Mouse (Mus musculus) CH12.LX (cell line): ENCODE results near the gene Mnt. TPM values are rescaled to one million over a fixed set of nuclear protein-coding genes. Genes with fewer than 3 reads are reported as not detected.

ENCODE experiments used
- DNase-seq: peaks from one replicate; pipeline ENCODE4 v3.0.0-alpha.2; 2013; ENCODE audit errors: extremely low read depth
- H3K27ac ChIP-seq: 2 replicates; pipeline ENCODE4 v1.5.1; 2012; ENCODE audit warnings: low read depth, mild to moderate bottlenecking, control low read depth, moderate library complexity; ENCODE audit not compliant: insufficient read depth
- H3K27me3 ChIP-seq: replicated peaks from 2 replicates; pipeline ENCODE3; 2012; ENCODE audit warnings: inconsistent platforms
- H3K36me3 ChIP-seq, 2 experiments: replicated peaks in 1 of 2; 2 replicates each; pipeline versions ENCODE3 to v1.6.1; 2012; ENCODE audit warnings: inconsistent platforms in 1 of 2, low read length in 1 of 2, mild to moderate bottlenecking in 1 of 2, mixed read lengths in 1 of 2, moderate library complexity in 1 of 2; ENCODE audit not compliant: control insufficient read depth in 1 of 2, insufficient read depth in 1 of 2
- H3K4me1 ChIP-seq, 2 experiments: 2 replicates each; pipeline ENCODE4 v1.6.1; 2012; ENCODE audit warnings: inconsistent platforms in 1 of 2, moderate library complexity in 1 of 2; ENCODE audit not compliant: insufficient read depth in 2 of 2, control insufficient read depth in 1 of 2
- H3K4me2 ChIP-seq: 2 replicates; pipeline ENCODE4 v1.6.1; 2012; ENCODE audit warnings: low read depth, mild to moderate bottlenecking, control low read depth; ENCODE audit not compliant: poor library complexity, insufficient read depth, severe bottlenecking
- H3K4me3 ChIP-seq, 3 experiments: fragments of 150-350 bp in 1 of 3; sonication (generic) in 1 of 3; replicated peaks in 1 of 3; 2 replicates each; pipeline versions ENCODE3 to v1.5.1; 2011 to 2012; ENCODE audit warnings: low read depth in 2 of 3, low read length in 2 of 3, mild to moderate bottlenecking in 2 of 3, moderate library complexity in 2 of 3, control low read depth in 1 of 3, improper control_type of control experiment in 1 of 3, inconsistent platforms in 1 of 3, mixed read lengths in 1 of 3; ENCODE audit not compliant: poor library complexity in 1 of 3
- H3K79me2 ChIP-seq: replicated peaks from 2 replicates; pipeline ENCODE4 v1.6.1; 2012; ENCODE audit warnings: mild to moderate bottlenecking, moderate library complexity; ENCODE audit not compliant: control insufficient read depth, poor library complexity, insufficient read depth, severe bottlenecking; ENCODE audit errors: extremely low read depth
- H3K9ac ChIP-seq: 2 replicates; pipeline ENCODE4 v1.6.1; 2012; ENCODE audit warnings: low read depth, mild to moderate bottlenecking, control low read depth, moderate library complexity; ENCODE audit not compliant: insufficient read depth
- H3K9me3 ChIP-seq: replicated peaks from 2 replicates; pipeline ENCODE3; 2012; ENCODE audit warnings: low read length, inconsistent platforms, mixed read lengths
- BHLHE40 ChIP-seq: IDR thresholded peaks from 2 replicates; pipeline ENCODE4 v1.6.1; 2011; ENCODE audit warnings: mild to moderate bottlenecking, low read depth, low read length, improper control_type of control experiment
- CHD1 ChIP-seq: IDR thresholded peaks from 2 replicates; pipeline ENCODE4 v1.6.1; 2012; ENCODE audit warnings: low read depth, low read length, improper control_type of control experiment, inconsistent platforms
- CHD2 ChIP-seq: IDR thresholded peaks from 2 replicates; pipeline ENCODE4 v1.6.1; 2011; ENCODE audit warnings: low read length, improper control_type of control experiment
- EP300 ChIP-seq: IDR thresholded peaks from 2 replicates; pipeline ENCODE4 v1.6.1; 2011; ENCODE audit warnings: low read length, improper control_type of control experiment
- GABPA ChIP-seq: IDR thresholded peaks from 2 replicates; pipeline ENCODE4 v1.6.1; 2012; ENCODE audit warnings: low read depth, low read length, improper control_type of control experiment, inconsistent platforms; ENCODE audit not compliant: insufficient replicate concordance
- HCFC1 ChIP-seq: IDR thresholded peaks from 2 replicates; pipeline ENCODE4 v1.6.1; 2012; ENCODE audit warnings: low read depth, mild to moderate bottlenecking, inconsistent platforms, low read length, improper control_type of control experiment
- JUN ChIP-seq: IDR thresholded peaks from 2 replicates; pipeline ENCODE4 v1.6.1; 2011; ENCODE audit warnings: low read depth, mild to moderate bottlenecking, low read length, improper control_type of control experiment, moderate library complexity; ENCODE audit not compliant: insufficient read depth
- JUND ChIP-seq: conservative IDR thresholded peaks from 2 replicates; pipeline ENCODE4 v1.6.1; 2011; ENCODE audit warnings: low read depth, low read length, improper control_type of control experiment
- KAT2A ChIP-seq: IDR thresholded peaks from 2 replicates; pipeline ENCODE4 v1.6.1; 2012; ENCODE audit warnings: low read length, improper control_type of control experiment, inconsistent platforms; ENCODE audit not compliant: insufficient replicate concordance
- MAFK ChIP-seq: IDR thresholded peaks from 2 replicates; pipeline ENCODE4 v1.6.1; 2011; ENCODE audit warnings: low read length, improper control_type of control experiment; ENCODE audit not compliant: insufficient replicate concordance
- MAX ChIP-seq: IDR thresholded peaks from 2 replicates; pipeline ENCODE4 v1.6.1; 2011; ENCODE audit warnings: low read length, improper control_type of control experiment
- MAZ ChIP-seq: IDR thresholded peaks from 2 replicates; pipeline ENCODE4 v1.6.1; 2012; ENCODE audit warnings: low read depth, mild to moderate bottlenecking, inconsistent platforms, low read length, improper control_type of control experiment, moderate library complexity
- MEF2A ChIP-seq: IDR thresholded peaks from 2 replicates; pipeline ENCODE4 v1.6.1; 2014; ENCODE audit warnings: low read depth, mild to moderate bottlenecking, inconsistent platforms, low read length, improper control_type of control experiment, borderline replicate concordance
- MYC ChIP-seq: IDR thresholded peaks from 2 replicates; pipeline ENCODE4 v1.6.1; 2011; ENCODE audit warnings: low read depth, mild to moderate bottlenecking, improper control_type of control experiment, low read length
- NELFE ChIP-seq: IDR thresholded peaks from 2 replicates; pipeline ENCODE4 v1.6.1; 2011; ENCODE audit warnings: low read depth, low read length, improper control_type of control experiment
- NRF1 ChIP-seq: IDR thresholded peaks from 2 replicates; pipeline ENCODE4 v1.6.1; 2014; ENCODE audit warnings: low read depth, mild to moderate bottlenecking, inconsistent platforms, low read length, improper control_type of control experiment, moderate library complexity
- POLR2A ChIP-seq: IDR thresholded peaks from 2 replicates; pipeline ENCODE4 v1.6.1; 2011; ENCODE audit warnings: low read depth, mild to moderate bottlenecking, improper control_type of control experiment, low read length
- POLR2AphosphoS2 ChIP-seq: IDR thresholded peaks from 2 replicates; pipeline ENCODE4 v1.6.1; 2011; ENCODE audit warnings: low read depth, low read length, improper control_type of control experiment
- RAD21 ChIP-seq: IDR thresholded peaks from 2 replicates; pipeline ENCODE4 v1.6.1; 2011; ENCODE audit warnings: low read depth, mild to moderate bottlenecking, low read length, improper control_type of control experiment, moderate library complexity
- RCOR1 ChIP-seq: conservative IDR thresholded peaks from 2 replicates; pipeline ENCODE4 v1.6.1; 2012; ENCODE audit warnings: low read depth, mild to moderate bottlenecking, inconsistent platforms, low read length, improper control_type of control experiment
- SIN3A ChIP-seq: IDR thresholded peaks from 2 replicates; pipeline ENCODE4 v1.6.1; 2012; ENCODE audit warnings: low read length, improper control_type of control experiment, inconsistent platforms
- SMC3 ChIP-seq: IDR thresholded peaks from 2 replicates; pipeline ENCODE4 v1.6.1; 2011; ENCODE audit warnings: low read depth, low read length, improper control_type of control experiment
- TBP ChIP-seq: conservative IDR thresholded peaks from 2 replicates; pipeline ENCODE4 v1.6.1; 2011; ENCODE audit warnings: low read depth, low read length, improper control_type of control experiment
- UBTF ChIP-seq: IDR thresholded peaks from 2 replicates; pipeline ENCODE4 v1.6.1; 2012; ENCODE audit warnings: low read depth, mild to moderate bottlenecking, inconsistent platforms, low read length, improper control_type of control experiment, moderate library complexity
- USF2 ChIP-seq: conservative IDR thresholded peaks from 2 replicates; pipeline ENCODE4 v1.6.1; 2011; ENCODE audit warnings: low read depth, low read length, improper control_type of control experiment
- ZC3H11A ChIP-seq: IDR thresholded peaks from 2 replicates; pipeline ENCODE4 v1.6.1; 2012; ENCODE audit warnings: low read depth, mild to moderate bottlenecking, inconsistent platforms, low read length, improper control_type of control experiment
- ZMIZ1 ChIP-seq: IDR thresholded peaks from 2 replicates; pipeline ENCODE4 v1.6.1; 2012; ENCODE audit warnings: low read depth, mild to moderate bottlenecking, inconsistent platforms, low read length, improper control_type of control experiment
- ZNF384 ChIP-seq: IDR thresholded peaks from 2 replicates; pipeline ENCODE4 v1.6.1; 2012; ENCODE audit warnings: low read depth, low read length, improper control_type of control experiment, inconsistent platforms
- dilution Hi-C: fragments of 300-500 bp; cut with MboI; formaldehyde crosslinking; loops from 2 replicates; pipeline ENCODE4 v1.14.3; 2020; ENCODE audit warnings: low sequenced_read_pairs; ENCODE audit not compliant: extremely low pct_unique_long_range_greater_than_20kb, extremely low pct_ligation_motif_present
- in situ Hi-C: fragments of 300-500 bp; cut with MboI; formaldehyde crosslinking; loops from 3 replicates; pipeline ENCODE4 v1.14.3; 2019; ENCODE audit warnings: low sequenced_read_pairs, low pct_ligation_motif_present, low pct_unique_long_range_greater_than_20kb, mixed read lengths
- polyA plus RNA-seq: library from polyadenylated mRNA; unstranded; fragments of >175 nt; gene quantifications from 2 replicates; pipeline ENCODE4 v1.2.1, GENCODE M21; 2012; ENCODE audit warnings: low read depth; ENCODE audit not compliant: insufficient read length
- total RNA-seq, 2 experiments: library from RNA; depleted of rRNA; stranded (reverse); fragments of 300-350 nt in 1 of 2; fragments of >200 nt in 1 of 2; gene quantifications; 2 replicates each; pipeline ENCODE4 v1.2.3; 2012 to 2014

Gene Mnt
- total and polyA plus RNA-seq, 3 experiments = 1.6 to 30.6 (median 4.7) TPM

GRCm38 (mm10) chr11:74837056-74837693 lies 6.5 kb downstream of the Mnt start:
- Histone ChIP-seq H3K4me3 (peak overlapping the region in 2 of 3 experiments; percentile 57 to 60), H3K36me3 (peaks cover 15 to 57% of the 10 kb centered on the region in 2 experiments), H3K27me3 (no peaks in the 10 kb centered on the region), H3K9me3 (no peaks in the 10 kb centered on the region), H3K4me2 (peak overlapping the region; percentile 25), H3K79me2 (peaks cover 7% of the 10 kb centered on the region), H3K27ac (peak overlapping the region; percentile 77), H3K4me1 (peaks cover 24 to 78% of the 10 kb centered on the region in 2 experiments), H3K9ac (no peak overlapping the region)
- dilution Hi-C loops (no loop called here), in situ Hi-C loops (loop anchor here (25.0 kb wide), 1 partner anchor 450 kb away; no protein-coding TSS in a partner anchor)
- no peak for DNase-seq
- TF ChIP-seq MAZ (no peak), GABPA (no peak), TBP (no peak), MEF2A (no peak), POLR2AphosphoS2 (no peak), CHD1 (no peak), SIN3A (no peak), EP300 (no peak), RCOR1 (no peak), POLR2A (no peak), JUND (no peak)

- H3K4me1 ChIP-seq = peaks cover 24 to 72% of the 10 kb centered on the region in 2 experiments
- H3K4me3 ChIP-seq = peak overlapping the region; percentile 57 to 64 (median 60)
- H3K4me2 ChIP-seq = peak overlapping the region; percentile 48
- H3K27ac ChIP-seq = peak overlapping the region; percentile 77
- no peaks in the 10 kb centered on the region for H3K9me3 ChIP-seq
- H3K36me3 ChIP-seq = peaks cover 22 to 63% of the 10 kb centered on the region in 2 experiments
- peaks cover 7% of the 10 kb centered on the region for H3K79me2 ChIP-seq
- dilution Hi-C loops (no loop called here), in situ Hi-C loops (loop anchor here (25.0 kb wide), 1 partner anchor 451 kb away; no protein-coding TSS in a partner anchor)
- H3K9ac ChIP-seq = peak overlapping the region; percentile 51
- DNase-seq = peak; percentile 98
- no peaks in the 10 kb centered on the region for H3K27me3 ChIP-seq
- peak; percentile 66 for TF ChIP-seq NELFE
- TF ChIP-seq POLR2AphosphoS2 = no peak; the same call in 1 of the 2 replicates
- TF ChIP-seq CHD1 = no peak
- 0 out of 2 replicates have a peak, but pooled peaks have one; percentile 46 for TF ChIP-seq KAT2A
- TF ChIP-seq ZC3H11A = no peak
- TF ChIP-seq SIN3A = peak; percentile 99
- TF ChIP-seq HCFC1 = peak; percentile 55; the same call in 1 of the 2 replicates
- peak; percentile 82 for TF ChIP-seq CHD2
- no peak for TF ChIP-seq GABPA
- TF ChIP-seq POLR2A = peak; percentile 66
- peak; percentile 41; the same call in 1 of the 2 replicates for TF ChIP-seq USF2
- TF ChIP-seq MYC = peak; percentile 100
- peak; percentile 99 for TF ChIP-seq MAZ
- TF ChIP-seq EP300 = no peak
- peak; percentile 95 for TF ChIP-seq BHLHE40
- peak; percentile 55 for TF ChIP-seq JUN
- no peak for TF ChIP-seq RCOR1
- TF ChIP-seq ZNF384 = no peak
- TF ChIP-seq MAFK = no peak
- no peak; the same call in 1 of the 2 replicates for TF ChIP-seq UBTF
- TF ChIP-seq MAX = peak; percentile 99
- TF ChIP-seq ZMIZ1 = peak; percentile 27; the same call in 1 of the 2 replicates
- peak; percentile 30 for TF ChIP-seq SMC3
- peak; percentile 90 for TF ChIP-seq NRF1
- peak; percentile 34 for TF ChIP-seq RAD21
- TF ChIP-seq JUND = peak; percentile 43; the same call in 1 of the 2 replicates
Measured at GRCm38 (mm10) chr11:74837694-74838431, 7.1 kb downstream of the Mnt start.
